Mouse (Mus musculus) cortical plate, adult 2 months (tissue): ENCODE data around the gene Tenm4.

Experiments
- CTCF ChIP-seq: fragments of 200-500 bp; IDR thresholded peaks from 2 replicates; pipeline ENCODE4 v1.5.1; 2011; ENCODE audit warnings: mild to moderate bottlenecking, control low read depth, low read length; ENCODE audit not compliant: insufficient read depth; ENCODE audit errors: extremely low read depth
- POLR2A ChIP-seq: fragments of 200-500 bp; IDR thresholded peaks from 2 replicates; pipeline ENCODE4 v1.6.1; 2011; ENCODE audit warnings: mild to moderate bottlenecking, low read length, control low read depth; ENCODE audit not compliant: insufficient read depth; ENCODE audit errors: extremely low read depth

DNA sequence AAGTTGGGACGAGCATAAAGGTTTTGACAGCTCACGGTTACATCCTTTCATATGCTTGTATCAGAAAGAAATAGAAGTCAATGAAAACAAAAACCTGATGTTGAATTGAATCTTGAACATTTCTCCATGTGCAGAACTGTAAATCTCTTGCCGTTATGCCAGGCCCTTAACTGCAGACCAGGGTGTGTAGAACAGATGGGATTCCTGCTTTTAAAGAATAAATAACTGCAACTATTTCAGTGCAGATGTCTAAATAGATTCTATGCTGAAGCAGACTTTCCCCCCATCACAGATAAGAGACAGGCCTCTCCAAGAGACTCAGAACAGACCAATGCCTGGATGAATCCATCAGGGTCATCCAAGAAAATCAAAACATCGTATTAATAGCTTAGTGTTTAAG is 198.9 kb downstream of the Tenm4 start:
- no peak for TF ChIP-seq CTCF
- no peak for TF ChIP-seq POLR2A
